Mouse (Mus musculus) 416B (cell line): ENCODE measurements at regions not wholly inside any gene's neighbourhood (a gene's known extent, or its start where the extent isn't known, plus 50 kb on each side); places are given as distances from the start of the nearest gene placed in this dataset.

ENCODE experiments used
- DNase-seq: peaks from one replicate; pipeline ENCODE4 v3.0.0; 2011; ENCODE audit warnings: low read depth

DNA sequence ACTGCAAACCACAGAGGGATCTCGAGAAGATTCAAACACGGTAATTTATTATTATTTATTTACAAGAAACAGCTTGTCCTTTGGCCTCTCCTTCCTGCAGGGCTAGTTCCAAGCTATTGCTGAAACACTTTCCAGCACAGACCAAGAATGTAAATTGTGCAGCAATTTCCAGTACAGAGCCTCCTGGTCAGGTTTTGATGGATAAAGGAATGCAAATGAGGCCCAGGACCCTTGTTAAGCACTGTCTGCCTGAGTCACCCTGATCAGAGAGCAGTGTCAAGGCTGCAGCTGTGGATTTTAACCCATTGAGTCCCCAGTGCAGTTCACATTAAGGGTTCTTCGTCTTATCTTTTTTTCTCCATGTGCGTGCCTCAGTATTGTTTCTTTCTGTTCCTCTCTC lies 142.3 kb upstream of the Zkscan2 start:
- no peak for DNase-seq

DNA sequence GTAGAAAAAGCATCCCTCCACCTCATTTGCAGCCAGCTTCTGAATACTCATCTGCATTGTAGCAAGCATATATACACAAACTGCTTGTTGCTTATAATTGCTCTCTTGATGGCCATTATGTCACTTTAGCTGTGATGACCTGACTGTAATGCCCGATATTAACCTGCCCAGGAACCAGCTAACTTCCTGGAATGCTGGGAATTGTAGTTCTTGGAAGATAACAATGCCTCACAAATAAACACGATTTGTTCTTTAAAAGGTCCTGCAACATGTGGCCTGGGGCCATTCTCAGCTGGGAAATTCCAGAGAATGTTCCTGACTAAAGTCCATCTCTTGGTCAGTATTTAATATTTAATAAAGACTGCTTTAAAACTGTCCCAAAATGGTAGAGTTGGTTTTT lies 143.2 kb upstream of the Zkscan2 start:
- DNase-seq = no peak

- no peak for DNase-seq
Measured at GRCm38 (mm10) chr7:123645521-123645920, 145.3 kb upstream of the Zkscan2 start.

- no peak for DNase-seq
Measured at GRCm38 (mm10) chr7:123665459-123665858, 165.2 kb upstream of the Zkscan2 start.

GRCm38 (mm10) chr7:123684762-123685161 lies 184.5 kb upstream of the Zkscan2 start:
- no peak for DNase-seq

DNA sequence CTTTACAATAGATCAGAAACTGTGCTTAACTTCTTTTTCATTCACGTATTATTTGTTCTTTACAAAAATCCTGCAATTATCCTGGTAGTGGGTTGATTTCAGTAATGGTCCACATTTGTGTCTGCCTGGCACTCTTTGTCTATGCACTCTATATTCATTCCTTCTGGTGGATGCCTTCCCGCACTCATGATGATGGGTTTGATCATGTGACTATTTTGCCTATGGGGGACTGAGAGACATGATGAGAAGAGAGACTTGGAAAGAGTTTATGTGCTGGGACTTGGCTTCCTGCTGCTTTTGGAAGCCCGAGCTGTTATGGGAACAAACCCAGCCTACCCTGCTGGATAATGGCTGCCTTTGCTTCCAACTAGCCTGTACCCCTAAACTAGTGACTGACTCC lies 186.3 kb upstream of the Zkscan2 start:
- DNase-seq = no peak

GRCm38 (mm10) chr7:123731016-123731415 lies 230.8 kb upstream of the Zkscan2 start:
- DNase-seq = no peak

DNA sequence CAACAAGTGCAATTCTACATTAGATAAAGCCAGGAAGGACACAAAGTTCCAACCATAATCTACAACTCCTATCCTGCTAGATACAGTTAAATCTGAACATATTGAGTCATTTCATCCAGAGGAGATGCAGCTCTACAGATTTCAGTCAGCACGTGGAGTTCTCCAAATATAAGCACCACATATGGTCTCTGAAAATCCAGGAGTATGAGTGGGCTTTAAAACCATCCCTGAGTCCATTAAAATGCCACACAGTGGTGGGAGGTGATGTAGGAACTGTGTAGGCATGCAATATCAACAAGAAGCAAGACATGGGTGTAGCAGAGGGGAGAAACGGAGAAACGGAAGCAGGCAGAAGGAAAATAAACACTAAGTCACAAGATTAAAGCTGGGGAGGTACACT lies 232.8 kb upstream of the Zkscan2 start:
- DNase-seq = no peak

- DNase-seq = no peak
Measured at GRCm38 (mm10) chr7:123747986-123748385, 234.7 kb upstream of the Hs3st4 start.

DNA sequence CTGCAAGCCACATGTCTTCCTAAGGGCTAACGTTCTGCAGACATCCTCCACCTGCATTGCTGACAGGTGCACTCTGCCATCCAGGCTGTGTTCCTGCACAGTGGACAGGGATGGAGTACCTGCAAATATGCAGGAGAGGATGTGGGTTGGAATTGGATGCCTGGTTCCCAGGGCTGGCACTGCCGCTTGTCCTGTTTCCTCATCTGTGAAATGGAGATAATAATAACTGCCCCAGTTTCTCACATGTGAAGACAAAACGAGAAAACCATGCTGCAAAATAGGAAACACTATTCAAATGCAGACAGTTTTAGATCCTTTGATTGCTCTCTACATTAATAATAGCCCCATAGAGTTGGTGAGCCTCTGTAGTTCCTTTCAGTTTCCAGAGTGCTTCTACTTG lies 229.4 kb upstream of the Hs3st4 start:
- no peak for DNase-seq

DNA sequence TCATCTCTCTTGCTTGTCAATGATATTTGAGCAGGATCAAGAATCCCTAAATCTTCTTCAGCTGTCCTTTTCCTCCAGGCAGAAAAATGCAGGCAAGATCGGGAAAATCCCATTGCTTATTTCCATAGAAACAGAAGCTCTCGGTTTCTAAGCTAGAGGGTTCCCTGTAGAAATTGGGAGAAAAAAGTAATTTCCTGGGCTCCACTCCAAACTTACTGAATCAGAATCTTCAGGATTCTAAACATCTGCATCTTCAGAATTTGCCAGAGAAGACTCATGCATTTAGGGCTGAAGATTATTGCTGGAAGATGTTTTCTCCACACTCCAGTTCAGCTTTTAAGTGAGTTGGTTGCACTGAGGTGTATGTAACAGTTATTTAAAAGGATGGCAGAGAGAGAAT lies 187.6 kb upstream of the Hs3st4 start:
- no peak for DNase-seq

DNA sequence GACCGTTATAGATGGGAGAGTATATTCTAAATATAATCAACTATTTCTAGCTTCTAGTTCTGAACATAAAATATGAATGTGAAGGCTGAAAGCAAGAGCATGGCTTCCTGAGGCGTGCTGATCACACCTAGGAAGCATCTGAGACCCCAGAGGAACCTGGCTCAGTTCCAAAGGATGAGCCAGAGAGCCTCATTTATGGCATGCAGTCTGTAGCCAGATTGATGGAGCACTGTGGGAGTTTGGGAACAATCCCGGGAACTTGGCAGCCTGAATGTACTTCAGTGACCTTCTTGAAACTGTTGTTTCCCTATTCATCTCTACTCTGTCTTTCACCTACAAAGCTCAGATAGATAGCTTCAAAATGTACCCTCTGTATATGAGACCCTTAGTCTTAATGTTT lies 186.6 kb upstream of the Hs3st4 start:
- no peak for DNase-seq

DNA sequence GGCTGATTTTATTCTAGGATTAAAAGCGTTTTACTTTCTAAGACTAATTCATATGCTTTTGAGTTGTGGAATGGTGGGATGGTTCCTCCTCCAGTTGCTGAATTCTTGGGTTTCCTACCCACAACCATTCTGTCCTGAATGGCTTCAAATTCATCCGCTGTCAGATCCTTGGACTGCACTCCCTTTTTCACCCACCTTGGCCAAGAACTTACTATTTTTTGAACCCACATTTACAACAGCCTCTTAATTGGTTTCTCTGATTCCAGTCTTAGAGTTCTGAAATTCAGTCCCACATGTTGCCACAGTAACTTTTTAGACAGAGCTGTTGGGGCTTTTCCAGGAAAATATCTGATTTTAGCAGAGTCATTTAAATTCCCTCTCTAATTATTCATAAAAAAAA lies 177.0 kb upstream of the Hs3st4 start:
- DNase-seq = no peak

DNA sequence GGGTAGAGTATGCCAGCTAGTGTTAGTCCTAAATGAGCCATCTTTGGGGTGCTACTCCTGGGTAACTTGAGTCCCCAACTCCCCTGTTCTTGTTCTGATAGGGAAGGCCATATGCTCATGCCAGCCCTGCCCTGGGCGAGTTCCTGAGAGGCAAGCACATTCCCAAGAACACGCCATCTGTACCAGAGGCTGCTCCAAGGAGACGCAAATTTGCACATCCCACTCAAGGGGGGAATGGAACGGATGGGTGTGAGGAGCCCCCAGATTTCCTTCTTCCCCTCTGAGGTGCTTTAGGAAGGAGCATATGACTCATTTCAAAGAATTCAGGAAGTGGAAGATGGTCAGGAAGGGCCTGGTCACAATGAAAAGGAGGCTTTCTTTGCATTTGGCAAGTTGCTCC lies 158.7 kb upstream of the Hs3st4 start:
- no peak for DNase-seq

- DNase-seq = no peak
Measured at GRCm38 (mm10) chr7:123826406-123826805, 156.3 kb upstream of the Hs3st4 start.

DNA sequence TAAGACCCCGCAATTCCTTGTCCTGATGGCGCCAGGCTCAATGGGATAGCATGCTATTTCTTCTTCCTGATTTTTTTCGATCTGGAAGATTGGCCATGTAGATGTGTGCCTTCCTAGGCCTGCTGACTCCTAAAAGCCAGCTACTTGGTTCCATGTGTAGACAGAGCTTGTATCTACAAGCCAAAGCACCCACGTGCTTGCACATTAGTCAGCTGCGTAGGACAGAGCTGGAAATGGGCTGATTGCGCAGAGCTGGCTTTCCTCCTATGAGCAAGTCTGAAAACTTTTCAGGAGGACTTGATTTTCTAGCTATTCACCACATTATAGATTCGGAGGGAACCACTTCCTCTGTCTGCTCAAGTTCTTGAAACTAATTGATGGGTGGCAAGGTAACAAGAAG lies 140.1 kb upstream of the Hs3st4 start:
- DNase-seq = no peak

DNA sequence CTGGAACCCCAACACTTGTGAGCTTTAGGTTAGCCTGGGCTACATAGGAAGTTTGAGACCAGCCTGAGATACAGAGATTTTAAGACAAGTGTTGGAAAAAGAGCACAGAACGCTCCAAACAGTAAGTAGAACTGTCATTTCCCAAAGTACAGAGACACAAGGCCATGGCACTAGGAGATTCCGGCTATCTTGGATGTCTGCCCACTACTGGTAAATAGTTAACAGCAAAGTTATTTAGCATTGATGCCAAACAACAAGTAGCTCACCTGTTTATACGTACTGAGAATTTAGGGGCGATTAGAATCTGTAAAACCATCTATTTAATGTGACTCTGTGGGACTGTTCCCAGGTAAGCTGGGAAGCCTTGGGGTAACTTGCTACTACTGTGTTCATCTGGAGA lies 135.6 kb upstream of the Hs3st4 start:
- DNase-seq = no peak

DNA sequence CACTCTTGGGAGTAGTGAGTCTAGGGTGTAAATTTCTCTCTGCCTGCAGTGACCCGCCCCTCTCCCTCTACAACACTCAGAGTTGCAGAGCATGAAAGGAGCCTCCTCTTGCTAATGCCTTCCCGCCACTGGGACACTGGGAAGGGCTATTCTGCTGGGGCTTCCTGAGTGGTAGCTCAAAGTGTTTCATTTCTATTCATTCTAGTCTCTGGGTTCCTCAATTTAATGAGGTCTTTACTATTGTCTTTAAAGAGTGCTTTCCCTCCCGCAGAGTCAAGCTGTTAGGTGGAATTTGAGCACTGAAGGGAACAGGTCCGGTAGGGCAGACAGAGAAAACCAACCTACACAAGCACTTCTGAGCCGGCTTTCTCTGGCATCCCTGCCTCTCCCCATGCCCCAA lies 134.0 kb upstream of the Hs3st4 start:
- no peak for DNase-seq

DNA sequence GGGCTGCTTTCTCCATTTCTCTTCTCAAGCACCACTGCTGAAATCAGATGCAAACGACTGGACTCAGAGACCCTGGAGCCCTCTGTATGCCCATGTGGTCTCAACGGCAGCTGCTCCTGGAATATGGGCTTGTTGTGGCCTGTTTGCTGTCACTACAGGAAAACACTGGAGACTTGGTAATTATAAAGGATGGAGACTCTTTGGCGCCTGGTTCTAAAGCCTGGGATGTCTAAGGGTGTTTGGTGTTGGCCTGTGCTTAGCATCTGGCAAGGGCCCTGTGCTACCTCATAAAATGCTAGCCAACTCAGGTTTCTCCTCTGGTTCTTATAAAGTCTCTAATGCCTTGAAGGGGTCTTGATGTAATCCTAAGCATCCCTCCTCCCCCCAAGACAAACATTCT lies 133.4 kb upstream of the Hs3st4 start:
- DNase-seq = no peak

GRCm38 (mm10) chr7:123850272-123851197 lies 132.1 kb upstream of the Hs3st4 start:
- peak; percentile 33 for DNase-seq

GRCm38 (mm10) chr7:123857539-123857938 lies 125.1 kb upstream of the Hs3st4 start:
- no peak for DNase-seq

GRCm38 (mm10) chr7:123861706-123862105 lies 121.0 kb upstream of the Hs3st4 start:
- DNase-seq = no peak

- DNase-seq = no peak
Measured at GRCm38 (mm10) chr7:123896759-123897444, 85.8 kb upstream of the Hs3st4 start.
